Mouse (Mus musculus): Measurements from ENCODE around the gene Chmp1a. TPM values are rescaled to one million over a fixed set of nuclear protein-coding genes. Genes with fewer than 3 reads are reported as not detected.
"Not testable (repeated sequence)": the region's sequence is repeated elsewhere in the genome, so short reads cannot be mapped to it uniquely, and the experiment has no call there.

Chmp1a gene
- total RNA-seq, 2 experiments from 2014 or later = 112 to 116 TPM

GRCm38 (mm10) chr8:123233300-123233699 is 20.7 kb upstream of the Chmp1a start:
- DNase-seq (ENCODE audit: extremely low spot score in 1 of 2, low spot score in 1 of 2) = peak in 1 of 2 experiments; percentile 18

GRCm38 (mm10) chr8:123232553-123232952 is 20.0 kb upstream of the Chmp1a start:
- peak in 1 of 2 experiments; percentile 12 for DNase-seq (ENCODE audit: extremely low spot score in 1 of 2, low spot score in 1 of 2)

- no peak for DNase-seq (ENCODE audit: extremely low spot score in 1 of 2, low spot score in 1 of 2)
These were observed 19.2 kb upstream of the Chmp1a start for GRCm38 (mm10) chr8:123231742-123232141.

GRCm38 (mm10) chr8:123230326-123230725 is 17.8 kb upstream of the Chmp1a start:
- DNase-seq (ENCODE audit: extremely low spot score in 1 of 2, low spot score in 1 of 2) = not testable (repeated sequence)

GRCm38 (mm10) chr8:123228416-123228815 is 15.9 kb upstream of the Chmp1a start:
- no peak for DNase-seq (ENCODE audit: extremely low spot score in 1 of 2, low spot score in 1 of 2)

GRCm38 (mm10) chr8:123224278-123225266 is 12.0 kb upstream of the Chmp1a start, which contains the start of gene Cdk10:
Gene Cdk10 (plus strand): TSS chr8:123224842.
- DNase-seq (ENCODE audit: extremely low spot score in 1 of 2, low spot score in 1 of 2) = peak; percentile 92 to 95

- DNase-seq (ENCODE audit: extremely low spot score in 1 of 2, low spot score in 1 of 2) = no peak
These were observed 8.4 kb upstream of the Chmp1a start for GRCm38 (mm10) chr8:123220917-123221316.

GRCm38 (mm10) chr8:123215430-123215829 is 2.9 kb upstream of the Chmp1a start:
- no peak for DNase-seq (ENCODE audit: extremely low spot score in 1 of 2, low spot score in 1 of 2)

GRCm38 (mm10) chr8:123213118-123213772 is 682 bp upstream of the Chmp1a start:
- DNase-seq (ENCODE audit: extremely low spot score in 1 of 2, low spot score in 1 of 2) = no peak

- DNase-seq (ENCODE audit: extremely low spot score in 1 of 2, low spot score in 1 of 2) = no peak
These were observed 687 bp downstream of the Chmp1a start for GRCm38 (mm10) chr8:123211876-123212275.

GRCm38 (mm10) chr8:123203571-123203970 is 9.0 kb downstream of the Chmp1a start:
- DNase-seq (ENCODE audit: extremely low spot score in 1 of 2, low spot score in 1 of 2) = no peak

- DNase-seq (ENCODE audit: extremely low spot score in 1 of 2, low spot score in 1 of 2) = peak; percentile 59 to 92
These were observed 10.3 kb downstream of the Chmp1a start for GRCm38 (mm10) chr8:123202288-123202687.

- DNase-seq (ENCODE audit: extremely low spot score in 1 of 2, low spot score in 1 of 2) = no peak
These were observed 12.7 kb downstream of the Chmp1a start for GRCm38 (mm10) chr8:123199864-123200263.

GRCm38 (mm10) chr8:123197016-123197415 is 15.5 kb downstream of the Chmp1a start:
- not testable (repeated sequence) for DNase-seq (ENCODE audit: extremely low spot score in 1 of 2, low spot score in 1 of 2)

- DNase-seq (ENCODE audit: extremely low spot score in 1 of 2, low spot score in 1 of 2) = no peak
These were observed 18.8 kb downstream of the Chmp1a start for GRCm38 (mm10) chr8:123193771-123194170.

GRCm38 (mm10) chr8:123191908-123192307 is 20.7 kb downstream of the Chmp1a start:
- DNase-seq (ENCODE audit: extremely low spot score in 1 of 2, low spot score in 1 of 2) = no peak

GRCm38 (mm10) chr8:123190678-123191077 is 21.9 kb downstream of the Chmp1a start:
- peak; percentile 59 to 83 for DNase-seq (ENCODE audit: extremely low spot score in 1 of 2, low spot score in 1 of 2)

GRCm38 (mm10) chr8:123188841-123189240 is 23.7 kb downstream of the Chmp1a start:
- no peak for DNase-seq (ENCODE audit: extremely low spot score in 1 of 2, low spot score in 1 of 2)

GRCm38 (mm10) chr8:123188006-123188405 is 24.6 kb downstream of the Chmp1a start:
- no peak for DNase-seq (ENCODE audit: extremely low spot score in 1 of 2, low spot score in 1 of 2)

- DNase-seq (ENCODE audit: extremely low spot score in 1 of 2, low spot score in 1 of 2) = no peak
These were observed 26.8 kb downstream of the Chmp1a start, which contains the start of gene Dpep1 for GRCm38 (mm10) chr8:123185566-123186409. Gene Dpep1 (plus strand): TSS chr8:123186242.
